In the genomic region with DNA sequence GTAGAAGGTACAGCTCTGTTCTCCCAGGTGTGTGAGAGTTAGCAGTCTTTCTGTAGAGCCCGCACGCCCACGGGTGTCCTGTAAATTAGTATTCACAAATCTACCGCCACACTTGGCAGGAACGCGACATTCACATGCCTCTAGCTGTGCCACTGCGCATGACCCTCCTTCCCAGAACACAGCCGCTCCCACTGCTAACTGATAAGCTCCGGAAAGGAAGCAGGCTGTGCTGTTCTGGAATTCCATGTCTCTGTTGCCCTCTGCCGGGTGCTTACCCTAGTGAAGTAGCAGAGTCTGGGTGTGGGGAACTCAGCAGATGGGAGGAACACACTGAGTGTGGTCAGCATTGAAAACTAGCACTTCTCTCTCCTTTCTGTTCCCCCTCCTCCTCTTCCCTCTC, we compare ENCODE assay signal across 8 mouse cellular contexts. TPM values are rescaled to one million over a fixed set of nuclear protein-coding genes. Genes with fewer than 3 reads are reported as not detected.
DNase-seq lines count a peak whose midpoint lies in the region; ATAC-seq and TF ChIP-seq lines count a peak whose summit lies in the region.

No protein-coding gene starts in this region.

- H3K9me3 ChIP-seq in heart, embryonic 10.5 days, result no peaks in the 10 kb centered on the region
- no peaks in the 10 kb centered on the region for H3K9me3 ChIP-seq in limb, embryonic 12.5 days
- no peaks in the 10 kb centered on the region for H3K9me3 ChIP-seq in midbrain, embryonic 13.5 days

- peaks cover 57% of the 10 kb centered on the region for H3K4me1 ChIP-seq in thymus, adult 2 months (replicated peaks; ENCODE audit: control insufficient read depth, insufficient read depth, low read length)
- H3K4me1 ChIP-seq in embryonic fibroblast, embryonic 13.5 days (ENCODE audit: control insufficient read depth, insufficient read depth, low read length), result peaks cover 4% of the 10 kb centered on the region; the same call in 1 of the 2 replicates
- peaks cover 29% of the 10 kb centered on the region for H3K4me1 ChIP-seq in heart, embryonic 10.5 days
- 0 out of 2 replicates have a peak, but pooled peaks cover 6% of the 10 kb centered on the region for H3K4me1 ChIP-seq in limb, embryonic 12.5 days (replicated peaks)
- peaks cover 26% of the 10 kb centered on the region for H3K4me1 ChIP-seq in midbrain, embryonic 13.5 days (replicated peaks)

- ATAC-seq in limb, embryonic 12.5 days (ENCODE audit: insufficient number of reproducible peaks, insufficient read depth, low FRiP score, low TSS enrichment, low read depth), result peak; percentile 72
- peak; percentile 87 for ATAC-seq in midbrain, embryonic 13.5 days

- no peak for TF ChIP-seq POLR2A in thymus, adult 2 months (IDR thresholded peaks at IDR 0.05; ENCODE audit: control insufficient read depth, extremely low read depth, insufficient read depth, low read length, poor library complexity)
- TF ChIP-seq POLR2A in embryonic fibroblast, embryonic 13.5 days (IDR thresholded peaks at IDR 0.05; ENCODE audit: low read depth, low read length), result no peak

- H3K27me3 ChIP-seq in thymus, adult 2 months (ENCODE audit: control insufficient read depth, insufficient read depth, low read length), result no peaks in the 10 kb centered on the region
- no peaks in the 10 kb centered on the region for H3K27me3 ChIP-seq in heart, embryonic 10.5 days (ENCODE audit: insufficient read depth, poor library complexity, severe bottlenecking)
- H3K27me3 ChIP-seq in limb, embryonic 12.5 days, result peaks cover 2% of the 10 kb centered on the region; the same call in 1 of the 2 replicates
- no peaks in the 10 kb centered on the region for H3K27me3 ChIP-seq in midbrain, embryonic 13.5 days

- no peaks in the 10 kb centered on the region for H3K36me3 ChIP-seq in thymus, adult 2 months (ENCODE audit: control insufficient read depth, insufficient read depth, low read length)
- H3K36me3 ChIP-seq in heart, embryonic 10.5 days, result no peaks in the 10 kb centered on the region
- no peaks in the 10 kb centered on the region for H3K36me3 ChIP-seq in limb, embryonic 12.5 days
- no peaks in the 10 kb centered on the region for H3K36me3 ChIP-seq in midbrain, embryonic 13.5 days

- DNase-seq in thymus, adult 2 months, result peak; percentile 68
- DNase-seq in thymus, postnatal 10 days (ENCODE audit: low spot score in 2 of 2), result no peak
- DNase-seq in heart, embryonic 10.5 days (ENCODE audit: low spot score), result peak; percentile 93
- DNase-seq in kidney, adult 9 months, result peak; percentile 90
- peak; percentile 35 to 53 for DNase-seq in spleen, postnatal 36 days (ENCODE audit: low spot score in 2 of 2)

- TF ChIP-seq CTCF in thymus, adult 2 months (IDR thresholded peaks at IDR 0.05; ENCODE audit: borderline replicate concordance, control insufficient read depth, extremely low read depth, insufficient read depth, low read length, poor library complexity), result peak; percentile 54; the same call in 1 of the 2 replicates
- TF ChIP-seq CTCF in embryonic fibroblast, embryonic 13.5 days (IDR thresholded peaks at IDR 0.05; ENCODE audit: borderline replicate concordance, insufficient read depth, low read length), result 0 out of 2 replicates have a peak, but pooled peaks have one; percentile 18

- no peak overlapping the region for H3K9ac ChIP-seq in limb, embryonic 12.5 days (replicated peaks)
- no peak overlapping the region for H3K9ac ChIP-seq in midbrain, embryonic 13.5 days (replicated peaks)

- no peak overlapping the region for H3K4me3 ChIP-seq in thymus, adult 2 months (ENCODE audit: control insufficient read depth, insufficient read depth, low read length)
- H3K4me3 ChIP-seq in embryonic fibroblast, embryonic 13.5 days (ENCODE audit: insufficient read depth, low read length), result no peak overlapping the region
- H3K4me3 ChIP-seq in heart, embryonic 10.5 days, result peak overlapping the region; percentile 40; the same call in 1 of the 2 replicates
- H3K4me3 ChIP-seq in limb, embryonic 12.5 days (replicated peaks), result 0 out of 2 replicates have a peak overlapping the region, but pooled peaks have one; percentile 11
- 0 out of 2 replicates have a peak overlapping the region, but pooled peaks have one; percentile 8 for H3K4me3 ChIP-seq in midbrain, embryonic 13.5 days (replicated peaks)

- 20% methylated on average over 10 of the region's 10 CpGs for WGBS in thymus, adult 2 months
- WGBS in heart, embryonic 10.5 days, result 3% methylated on average over 10 of the region's 10 CpGs
- WGBS in limb, embryonic 12.5 days, result 20% methylated on average over 10 of the region's 10 CpGs
- 13% methylated on average over 10 of the region's 10 CpGs for WGBS in midbrain, embryonic 13.5 days

- H3K4me2 ChIP-seq in limb, embryonic 12.5 days, result peak overlapping the region; percentile 39
- H3K4me2 ChIP-seq in midbrain, embryonic 13.5 days (replicated peaks), result peak overlapping the region; percentile 42

- H3K27ac ChIP-seq in thymus, adult 2 months (ENCODE audit: control insufficient read depth, insufficient read depth, low read length), result no peak overlapping the region
- H3K27ac ChIP-seq in embryonic fibroblast, embryonic 13.5 days (ENCODE audit: insufficient read depth, low read length), result 0 out of 2 replicates have a peak overlapping the region, but pooled peaks have one; percentile 13
- H3K27ac ChIP-seq in heart, embryonic 10.5 days, result peak overlapping the region; percentile 75
- no peak overlapping the region for H3K27ac ChIP-seq in limb, embryonic 12.5 days
- no peak overlapping the region for H3K27ac ChIP-seq in midbrain, embryonic 13.5 days

RNA-seq across cellular contexts. Expression of a gene that starts 2.1 kb away (rescaled TPM):
- polyA plus RNA-seq in thymus, adult 2 months (2012; rRNA removed), result 1.7 and 2.3 TPM in 2 replicates
- polyA plus RNA-seq in embryonic fibroblast, embryonic 13.5 days (2011; ENCODE audit: insufficient read length, low read depth, missing spikeins), result not detected in 2 replicates
- 0.21 and 0.37 TPM in 2 replicates for polyA plus RNA-seq in heart, embryonic 10.5 days (2016; fragmentation: Nextera tagmentation; extraction: Ambion mirVana)
- 0.37 and 0.68 TPM in 2 replicates for polyA plus RNA-seq in limb, embryonic 12.5 days (2016; fragmentation: Nextera tagmentation; extraction: Ambion mirVana)
- polyA plus RNA-seq in midbrain, embryonic 13.5 days (2015; fragmentation: Nextera tagmentation; extraction: Ambion mirVana), result 0.47 and 0.49 TPM in 2 replicates

Comparison
In these comparisons a context has a peak if more than half of its experiments do, and no peak if none do; other contexts are left out.
1. DNase-seq: peak in thymus, adult 2 months (single experiment), heart, embryonic 10.5 days (single experiment), kidney, adult 9 months (single experiment) and spleen, postnatal 36 days (2 of 2); none in thymus, postnatal 10 days (0 of 2).
2. H3K27ac ChIP-seq: peak in embryonic fibroblast, embryonic 13.5 days (single experiment) and heart, embryonic 10.5 days (single experiment); none in thymus, adult 2 months (single experiment), limb, embryonic 12.5 days (single experiment) and midbrain, embryonic 13.5 days (single experiment).
3. H3K4me3 ChIP-seq: peak in heart, embryonic 10.5 days (single experiment), limb, embryonic 12.5 days (single experiment) and midbrain, embryonic 13.5 days (single experiment); none in thymus, adult 2 months (single experiment) and embryonic fibroblast, embryonic 13.5 days (single experiment).